Mouse (Mus musculus): ENCODE results near the gene Usp12.

Usp12 gene

GRCm38 (mm10) chr5:146692976-146693361 is 101.8 kb downstream of the Usp12 start:
- DNase-seq (ENCODE audit: low spot score in 2 of 2): no peak

- peak in 1 of 2 experiments; percentile 49 for DNase-seq (ENCODE audit: low spot score in 2 of 2)
Observed at GRCm38 (mm10) chr5:146692361-146692975, 102.3 kb downstream of the Usp12 start.

DNA sequence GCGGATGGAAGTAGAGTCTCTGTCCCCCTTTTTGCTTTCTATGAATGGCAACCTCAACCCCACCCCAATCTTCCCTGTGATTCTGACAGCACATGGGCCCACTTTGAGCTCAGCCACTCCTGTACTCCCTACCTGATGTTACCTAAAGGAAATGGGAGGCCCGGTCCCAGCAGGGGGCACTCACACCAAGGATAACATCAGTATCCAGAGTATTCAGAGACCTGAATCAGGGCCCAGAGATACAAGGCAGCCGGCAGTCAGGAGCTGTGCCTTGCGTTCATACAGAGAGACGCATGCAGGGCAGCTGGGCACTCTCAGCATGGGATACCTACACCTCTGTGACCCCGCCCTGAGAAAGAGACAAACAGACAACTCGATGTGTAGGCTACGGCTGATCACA is 103.1 kb downstream of the Usp12 start:
- DNase-seq (ENCODE audit: low spot score in 2 of 2): no peak

DNA sequence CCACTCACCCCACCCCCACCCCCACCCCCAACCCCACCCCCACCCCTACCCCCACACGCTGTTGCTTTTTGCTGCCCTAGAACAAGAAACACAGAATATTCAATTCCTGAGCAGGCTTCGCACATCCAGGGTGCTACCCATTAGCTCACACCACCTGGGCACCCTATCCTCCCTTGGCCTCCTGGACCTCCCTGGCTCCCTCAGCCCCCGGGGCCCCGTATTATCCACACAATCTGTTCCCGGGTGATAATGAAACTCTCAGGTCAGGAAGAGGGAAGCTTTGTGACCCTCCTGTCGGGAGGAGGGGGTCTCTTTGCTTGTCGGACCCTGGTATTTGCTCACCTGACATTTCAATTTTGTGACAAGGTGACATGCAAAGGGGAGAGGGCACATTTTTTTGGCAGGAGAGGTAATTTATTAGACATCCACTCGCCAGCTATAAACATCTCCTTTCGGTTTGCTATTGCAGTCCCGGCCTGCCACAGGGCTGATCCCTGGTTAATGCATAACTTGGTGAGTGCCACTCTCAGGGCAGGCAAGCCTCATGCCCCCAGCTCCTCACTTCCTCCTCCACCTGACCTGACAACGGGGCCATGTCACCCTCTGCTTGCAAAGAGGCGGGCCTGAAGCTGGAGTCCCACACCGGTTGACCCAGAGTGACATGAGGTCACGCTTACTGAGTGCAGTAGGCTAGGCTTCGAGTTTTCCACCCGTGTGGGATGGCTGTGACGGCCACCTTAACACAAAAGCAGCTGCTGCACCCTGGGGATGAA is 107.1 kb downstream of the Usp12 start:
- DNase-seq (ENCODE audit: low spot score in 2 of 2): no peak

DNA sequence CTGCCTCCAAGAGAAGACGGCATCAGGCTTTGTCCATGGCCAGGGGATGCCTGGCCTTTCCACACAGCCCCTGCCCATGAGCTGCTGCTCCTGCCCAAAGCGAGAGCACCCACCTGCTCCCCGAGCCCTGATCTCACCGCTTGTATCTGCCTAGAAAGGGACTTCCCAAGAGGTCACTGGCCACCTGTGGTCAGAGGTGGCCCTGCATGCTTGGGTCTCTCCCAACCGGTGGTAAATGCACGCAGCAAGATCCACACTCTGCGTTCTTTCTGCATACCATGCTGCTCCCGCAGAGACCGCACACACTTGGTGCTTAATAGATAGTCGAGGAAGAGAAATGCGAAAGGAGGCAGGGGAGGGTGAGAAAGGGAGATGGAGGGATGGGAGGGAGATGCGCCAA is 107.9 kb downstream of the Usp12 start:
- DNase-seq (ENCODE audit: low spot score in 2 of 2): no peak

Measured in frontal cortex, postnatal 36 days (tissue).